Mouse (Mus musculus): Measurements from ENCODE around the gene Heatr5a.

DNA sequence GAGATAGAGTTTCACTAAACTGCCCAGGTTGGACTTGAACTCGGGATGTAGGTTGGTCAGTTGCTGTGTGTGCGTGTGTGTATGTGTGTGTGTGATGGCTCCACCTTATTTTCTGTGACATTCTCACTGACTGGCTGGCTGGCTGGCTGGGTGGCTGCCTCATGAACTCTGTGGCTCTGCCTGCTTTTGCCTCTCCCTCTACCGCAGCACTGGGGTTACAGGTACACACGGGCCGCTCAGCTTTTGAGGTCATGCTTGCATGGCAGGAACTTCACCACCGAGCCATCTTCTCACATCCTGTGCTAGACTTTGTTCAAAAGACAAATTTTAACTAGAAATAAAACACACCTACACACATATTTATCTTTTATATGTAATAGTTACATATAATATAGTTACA is 84.8 kb downstream of the Heatr5a start:
- no peak for TF ChIP-seq CTCF (IDR thresholded peaks at IDR 0.05; ENCODE audit: control insufficient read depth, insufficient read depth, insufficient read length)
- TF ChIP-seq MYOG (IDR thresholded peaks at IDR 0.05; ENCODE audit: control insufficient read depth, extremely low read depth, insufficient read length), result no peak
